Mouse (Mus musculus): Measurements from ENCODE around the gene Pde4d.

DNA sequence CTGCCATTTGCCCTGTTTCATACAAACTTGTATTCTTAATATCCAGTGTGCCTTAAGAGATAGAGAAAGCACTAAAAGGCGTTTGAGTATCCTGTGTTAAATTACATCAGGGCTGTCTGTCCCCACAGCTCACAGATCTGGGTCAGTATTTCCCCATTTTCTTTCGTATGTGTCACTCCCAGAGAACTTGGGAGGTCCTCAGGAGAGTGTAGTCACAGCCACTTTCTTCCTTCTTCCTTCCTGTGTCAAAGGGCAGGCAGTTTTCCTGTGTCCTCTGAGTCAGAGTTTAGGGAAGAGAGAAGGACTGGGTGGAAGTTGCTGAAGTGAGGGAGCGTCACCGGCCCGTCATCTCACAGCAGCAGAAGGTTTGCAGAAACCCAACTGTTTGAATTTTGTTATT lies 103.2 kb downstream of the Pde4d start:
- no peak for TF ChIP-seq CTCF (IDR thresholded peaks at IDR 0.05; ENCODE audit: insufficient read depth, low read depth, low read length)
- TF ChIP-seq POLR2A (IDR thresholded peaks at IDR 0.05; ENCODE audit: insufficient read depth, low read depth, low read length) = no peak
